Mouse (Mus musculus): ENCODE measurements around the gene Sash3.
"Not testable (repeated sequence)": the region's sequence is repeated elsewhere in the genome, so short reads cannot be mapped to it uniquely, and the experiment has no call there.

Sash3 gene

GRCm38 (mm10) chrX:48202995-48203394 is 56.8 kb downstream of the Sash3 start:
- DNase-seq (ENCODE audit: low spot score): no peak

GRCm38 (mm10) chrX:48203763-48204162 is 57.5 kb downstream of the Sash3 start:
- no peak for DNase-seq (ENCODE audit: low spot score)

GRCm38 (mm10) chrX:48204469-48204868 is 58.2 kb downstream of the Sash3 start:
- DNase-seq (ENCODE audit: low spot score): no peak

GRCm38 (mm10) chrX:48207761-48208487 is 61.7 kb downstream of the Sash3 start:
- DNase-seq (ENCODE audit: low spot score): no peak

- DNase-seq (ENCODE audit: low spot score): peak; percentile 82
These were observed 62.4 kb downstream of the Sash3 start, which contains the start of gene Zdhhc9 for GRCm38 (mm10) chrX:48208519-48209185. Gene Zdhhc9 (minus strand): TSS chrX:48208878.

GRCm38 (mm10) chrX:48209746-48210145 is 63.5 kb downstream of the Sash3 start:
- DNase-seq (ENCODE audit: low spot score): not testable (repeated sequence)

Data from c-Kit-positive CD71-positive TER-119-positive erythroid progenitor cells, embryonic 14.5 days (primary cell).